Mouse (Mus musculus) kidney, adult 2 months (tissue): Measurements from ENCODE around the gene Lmbrd2.

Source experiments
- CTCF ChIP-seq: fragments of 200-500 bp; conservative IDR thresholded peaks from 2 replicates; pipeline ENCODE4 v1.5.1; 2011; ENCODE audit warnings: low read depth, mild to moderate bottlenecking, control low read depth, low read length, moderate library complexity, mixed read lengths; ENCODE audit not compliant: insufficient read depth, insufficient read length
- POLR2A ChIP-seq: fragments of 200-500 bp; IDR thresholded peaks from one replicate; pipeline ENCODE4 v1.6.1; 2011; ENCODE audit warnings: low read depth, low read length, control low read depth

GRCm38 (mm10) chr15:9124856-9125255 is 15.5 kb upstream of the Lmbrd2 start:
- TF ChIP-seq CTCF (no peak), POLR2A (no peak)
